Mouse (Mus musculus) adrenal gland, adult 18-20 months (tissue): ENCODE data around the gene Zfp638. TPM values are rescaled to one million over a fixed set of nuclear protein-coding genes. Genes with fewer than 3 reads are reported as not detected.
A peak's percentile ranks its signal among the peaks of the same experiment; 100 is the strongest.
"Not testable (repeated sequence)": the region's sequence is repeated elsewhere in the genome, so short reads cannot be mapped to it uniquely, and the experiment has no call there.

Experiments
- DNase-seq, 2 experiments: peaks; one replicate each; pipeline ENCODE4 v3.0.0; 2021 to 2022; ENCODE audit warnings: low spot score in 2 of 2
- total RNA-seq, 2 experiments: library from RNA; stranded (reverse); gene quantifications; 1 replicate in 1 of 2; 2 replicates in 1 of 2; pipeline ENCODE4 v1.2.3; 2021

Zfp638 gene
- total RNA-seq, 2 experiments from 2014 or later: 91.0 to 95.9 TPM

DNA sequence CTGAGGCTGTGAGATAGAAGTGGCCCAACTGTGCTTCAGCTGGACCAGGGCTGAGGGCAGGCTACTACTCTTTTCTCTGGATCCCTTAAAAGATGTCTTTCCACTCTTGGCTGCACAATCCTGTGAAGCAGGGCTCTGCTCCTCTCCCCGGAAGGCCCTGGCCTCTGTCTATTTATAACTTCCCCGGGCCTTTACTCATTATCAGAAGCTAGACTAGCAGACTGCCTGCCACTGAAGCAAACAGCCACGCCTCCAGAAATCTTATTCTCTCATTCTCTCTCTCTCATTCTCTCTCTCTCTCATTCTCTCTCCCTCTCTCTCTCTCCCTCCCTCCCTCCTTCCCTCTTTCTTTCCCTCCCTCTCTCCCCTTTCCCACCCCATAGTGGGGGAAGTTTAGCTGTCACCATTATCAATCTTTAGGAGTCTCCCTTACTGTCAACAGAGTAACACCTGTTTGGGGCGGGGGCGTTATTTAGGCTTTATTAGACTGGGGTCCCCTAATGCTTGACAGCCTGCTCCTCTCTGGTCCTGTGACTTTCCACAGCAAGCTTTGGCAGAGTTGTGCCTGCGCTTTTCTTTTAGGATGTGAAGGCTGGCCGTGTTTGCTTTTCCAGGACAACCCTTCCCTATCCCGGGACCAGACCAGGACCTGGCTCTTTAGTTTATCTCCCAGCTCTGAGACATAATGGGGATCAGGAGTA lies 142.4 kb downstream of the Zfp638 start:
- DNase-seq: no peak

DNA sequence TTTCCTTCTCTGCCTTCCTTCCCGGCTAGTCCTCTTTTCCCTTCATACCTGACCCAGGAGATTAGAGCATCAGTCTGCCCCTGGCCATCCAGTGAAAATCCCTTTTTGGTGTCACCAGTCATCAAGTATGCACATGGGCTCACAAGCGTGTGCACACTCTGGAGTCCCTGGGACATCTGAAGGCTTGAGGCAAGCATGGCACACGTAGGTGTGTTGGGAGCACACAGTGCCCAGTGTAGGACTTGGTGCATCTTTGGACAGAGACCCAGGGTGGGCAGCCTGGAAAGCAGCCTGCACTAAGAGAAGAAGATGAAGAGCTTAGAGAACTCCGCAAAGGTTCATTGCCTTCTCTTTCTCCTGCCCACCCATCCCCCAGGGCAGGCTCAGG lies 143.0 kb downstream of the Zfp638 start:
- no peak for DNase-seq

DNA sequence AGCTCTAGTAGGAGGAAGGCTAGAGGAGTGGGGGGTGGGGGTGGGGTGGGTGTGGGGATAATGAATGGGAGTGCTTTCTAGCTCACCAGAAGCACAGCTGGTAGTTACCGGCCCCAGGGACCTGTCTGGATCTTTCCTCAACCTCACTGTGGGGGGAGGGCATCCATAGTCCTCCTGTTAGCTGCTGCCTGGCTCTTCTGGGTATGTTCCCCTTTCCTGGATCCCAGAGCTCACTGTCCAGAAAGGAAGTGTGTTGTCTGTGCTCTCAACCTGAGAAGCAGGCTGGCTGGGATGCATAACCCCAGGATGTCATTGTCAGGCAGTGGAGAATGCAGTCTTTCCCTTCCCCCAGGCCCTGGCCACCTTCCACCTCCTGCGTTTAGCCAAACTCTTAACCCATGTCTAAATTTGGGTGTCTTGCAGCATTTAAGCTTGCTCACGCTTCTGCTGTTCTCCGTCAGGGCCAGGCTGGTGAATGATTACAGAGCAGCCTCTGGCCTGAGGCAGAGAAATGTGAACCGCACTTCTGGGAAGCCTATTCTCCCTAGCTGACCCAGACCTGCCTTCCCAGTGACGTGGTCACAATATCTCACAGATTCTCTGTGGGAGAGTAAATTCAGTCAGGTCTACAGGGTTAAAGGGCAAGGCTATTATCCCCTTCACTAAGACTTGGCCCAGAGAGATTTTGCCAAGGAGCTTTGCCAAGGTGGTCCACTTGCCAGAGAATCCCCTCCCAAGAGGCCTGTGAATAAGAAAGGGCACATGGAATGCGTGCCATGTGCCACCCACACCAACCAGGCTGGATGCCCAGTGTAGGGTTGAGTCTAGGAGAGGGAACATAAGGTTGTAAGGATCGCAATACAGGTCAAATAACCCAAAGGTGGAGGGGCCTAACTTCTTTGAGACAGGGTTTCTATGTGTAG lies 143.7 kb downstream of the Zfp638 start:
- peak in 1 of 2 experiments; percentile 28 for DNase-seq

DNA sequence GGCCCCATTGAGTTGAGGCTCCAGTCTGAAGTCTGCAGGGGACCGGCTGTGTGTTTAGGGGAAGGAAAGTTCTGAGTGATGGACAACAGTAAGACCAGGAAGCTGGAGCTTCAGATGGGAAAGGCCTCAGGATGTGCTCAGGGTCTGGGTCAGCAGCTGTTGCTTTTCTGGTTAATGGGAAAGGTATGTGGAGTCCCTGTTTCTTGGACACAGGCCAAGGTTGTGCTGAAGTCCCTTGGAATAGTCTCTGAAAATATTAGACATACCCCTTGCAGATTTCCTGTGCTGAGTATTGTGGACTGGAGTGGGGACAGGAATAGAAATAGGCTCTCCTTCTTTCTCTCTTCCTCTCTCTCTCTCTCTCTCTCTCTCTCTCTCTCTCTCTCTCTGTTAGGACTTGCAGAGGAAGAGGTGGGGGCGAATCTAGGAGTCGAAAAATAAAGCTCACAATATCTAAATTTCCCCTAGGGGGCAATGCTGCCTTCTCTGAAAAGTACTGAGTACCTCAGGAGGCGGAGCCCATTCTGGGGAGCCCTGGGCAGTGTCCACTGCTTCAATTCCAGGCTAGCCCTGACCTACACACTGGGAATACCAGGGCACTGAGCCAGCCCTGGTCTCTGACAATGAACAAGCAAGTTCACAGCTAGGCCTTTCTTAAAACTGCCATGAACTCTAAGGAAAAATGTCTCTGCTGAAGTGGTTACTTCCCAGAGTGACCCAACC lies 148.2 kb downstream of the Zfp638 start:
- DNase-seq: peak; percentile 39 to 43

DNA sequence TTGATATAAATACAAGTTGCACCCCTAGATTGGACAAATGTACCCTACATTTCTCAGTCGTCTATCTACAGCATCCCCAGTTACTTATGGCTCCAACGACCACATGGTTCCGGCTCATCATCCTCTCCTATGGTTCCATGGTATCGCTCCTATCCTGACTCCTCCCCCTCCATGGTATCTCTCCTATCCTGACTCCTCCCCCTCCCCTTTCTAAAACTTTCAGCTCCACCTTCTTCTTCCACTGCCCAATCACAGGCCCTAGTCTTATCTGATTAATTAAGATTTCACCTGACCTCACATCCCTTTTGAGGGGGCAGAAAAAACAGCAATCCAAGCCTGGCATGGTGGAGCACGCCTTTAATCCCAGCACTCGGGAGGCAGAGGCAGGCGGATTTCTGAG lies 149.9 kb downstream of the Zfp638 start:
- DNase-seq: no peak

DNA sequence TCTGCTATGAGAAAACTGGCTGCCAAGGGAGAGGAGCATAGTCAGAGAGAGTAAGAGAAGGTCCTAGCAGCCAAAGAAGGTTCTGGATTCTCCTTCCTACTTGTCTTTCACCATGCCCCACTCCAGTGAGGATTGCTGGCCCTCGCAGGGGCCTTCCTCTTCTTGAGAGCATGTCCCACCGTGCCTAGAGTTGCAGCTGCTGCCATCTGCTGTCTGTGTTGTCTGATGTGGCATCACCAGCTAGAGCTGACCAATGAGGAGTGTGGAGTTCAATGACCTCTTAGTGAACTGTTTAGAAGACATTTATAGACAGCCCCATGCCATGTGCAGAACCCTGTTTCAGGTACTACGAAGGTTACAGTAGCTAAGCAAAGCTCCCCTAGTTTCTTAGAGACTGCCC lies 150.5 kb downstream of the Zfp638 start:
- no peak for DNase-seq

DNA sequence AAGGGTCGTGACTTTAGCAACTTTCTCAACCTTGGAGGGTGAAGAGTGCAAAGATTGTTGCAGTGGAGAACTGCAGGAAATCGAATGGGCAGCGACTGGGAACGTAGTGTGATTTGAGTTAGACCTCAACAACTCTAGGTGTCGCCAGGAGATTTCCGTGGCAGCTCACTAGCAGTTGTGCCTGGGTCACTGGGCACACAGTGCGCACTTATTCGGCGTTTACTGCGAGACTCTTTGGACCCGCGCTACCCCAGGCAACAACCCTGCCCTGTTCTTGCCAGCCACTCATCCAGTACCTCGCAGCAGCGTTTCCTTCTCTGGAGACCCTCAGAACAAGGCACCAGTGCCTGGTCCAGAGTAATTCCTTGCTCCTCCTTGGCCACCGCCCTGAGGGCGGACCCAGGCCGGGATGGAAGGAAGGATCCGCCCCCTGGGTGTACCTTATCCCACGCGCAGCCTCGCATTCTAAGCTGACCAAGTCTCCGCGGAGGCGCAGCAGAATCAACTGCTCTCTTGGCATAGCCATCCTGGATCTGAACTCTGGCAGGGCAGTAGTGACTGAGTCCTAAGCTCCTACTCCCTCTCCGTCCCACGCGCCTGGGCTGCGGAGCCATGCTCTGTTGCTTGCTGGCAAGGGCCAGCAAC lies 152.1 kb downstream of the Zfp638 start:
- peak; percentile 62 to 70 for DNase-seq

DNA sequence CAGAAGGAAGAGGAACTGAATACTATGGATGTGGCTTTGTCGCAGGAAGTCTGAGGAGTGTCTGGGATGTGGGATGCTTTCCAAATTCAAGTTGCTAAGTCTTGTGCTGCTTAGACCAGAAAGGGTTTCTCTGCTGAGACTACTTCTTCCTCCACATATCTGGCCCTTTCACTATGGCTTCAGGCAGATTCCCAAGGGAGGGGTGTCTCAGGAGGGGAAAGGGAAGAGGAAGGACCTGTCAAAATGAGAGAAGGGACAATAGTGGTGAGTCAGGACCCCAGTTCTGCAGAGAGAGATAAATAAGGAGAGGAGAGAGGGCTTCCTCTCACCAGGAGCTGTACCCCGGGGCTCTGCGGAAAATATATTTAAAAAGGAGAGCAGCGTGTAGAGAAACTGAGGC lies 153.1 kb downstream of the Zfp638 start:
- DNase-seq: no peak

DNA sequence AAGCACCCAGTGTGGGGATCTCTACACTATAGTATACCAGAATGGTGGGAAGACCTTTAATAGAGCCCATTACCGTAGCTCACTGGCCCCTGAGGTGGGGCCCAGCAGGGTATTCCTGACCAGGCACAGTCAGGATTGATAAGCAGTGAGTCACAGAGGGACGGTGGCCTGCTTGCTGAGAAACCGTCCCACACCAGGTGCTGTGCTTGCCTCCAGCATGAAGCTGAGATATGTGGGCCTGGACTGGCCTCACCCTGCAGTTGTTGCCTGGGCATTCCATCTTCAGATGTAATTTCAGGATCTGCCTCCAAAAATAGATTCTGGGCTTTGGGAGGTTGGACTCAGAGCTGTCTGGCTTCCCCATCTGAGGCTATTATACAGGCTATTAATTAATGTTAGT lies 155.1 kb downstream of the Zfp638 start:
- no peak for DNase-seq

DNA sequence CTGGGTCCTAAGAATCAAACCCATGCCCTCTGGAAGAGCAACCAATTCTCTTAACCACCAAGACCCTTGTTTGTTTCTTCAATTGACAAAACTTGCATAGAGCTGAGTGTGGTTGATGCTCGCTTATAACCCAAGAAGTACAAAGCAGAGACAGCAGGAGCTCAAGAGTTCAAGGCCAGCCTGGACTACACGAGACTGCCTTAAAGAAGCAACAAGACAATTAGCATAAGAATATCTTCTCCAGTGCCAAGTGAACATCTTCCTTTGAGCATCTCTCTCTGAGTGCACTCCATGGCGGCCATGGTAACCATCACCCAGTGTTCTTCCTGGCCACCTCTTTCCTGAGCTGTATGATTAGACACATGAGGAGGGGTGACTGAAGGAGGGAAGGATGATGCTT lies 158.7 kb downstream of the Zfp638 start:
- DNase-seq: no peak

DNA sequence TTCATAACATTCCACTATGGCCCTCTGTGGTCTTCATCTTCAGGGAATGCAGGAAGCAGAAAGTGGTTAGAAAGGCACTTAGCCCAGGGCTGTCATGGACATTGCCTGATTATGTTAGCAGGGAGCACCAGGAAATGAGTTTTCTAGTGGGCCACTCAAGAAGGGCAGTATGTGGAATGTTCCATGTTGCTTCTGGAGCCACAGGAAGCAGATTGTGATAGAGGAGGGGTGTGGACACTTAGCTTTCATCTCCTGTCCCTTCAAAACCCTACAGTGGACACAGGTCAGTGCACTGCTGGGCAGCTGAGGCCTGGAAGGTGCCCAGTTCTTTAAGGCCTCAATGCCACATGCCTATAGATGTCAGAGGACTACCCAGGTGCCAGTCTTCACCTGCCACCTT lies 161.9 kb downstream of the Zfp638 start:
- DNase-seq: no peak

DNA sequence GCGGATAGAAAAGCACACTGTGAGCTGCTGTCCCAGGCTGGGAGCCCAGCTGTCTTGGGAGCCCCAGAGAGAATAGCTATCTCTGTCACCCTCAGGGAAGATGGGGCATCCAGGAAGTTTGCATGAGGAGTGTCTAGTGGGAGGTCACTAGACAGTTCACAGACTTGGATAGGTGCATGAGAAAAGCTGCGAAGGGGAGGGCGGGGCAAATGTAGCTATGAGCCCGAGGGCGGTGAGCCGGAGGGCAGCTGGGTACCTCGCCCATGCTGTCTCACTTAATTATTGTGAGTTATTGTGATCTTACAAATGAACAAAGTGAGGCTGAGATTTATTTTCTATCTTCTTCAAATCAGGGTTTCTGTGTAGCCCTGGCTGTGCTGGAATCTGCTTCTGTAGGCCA lies 162.9 kb downstream of the Zfp638 start:
- DNase-seq: no peak

DNA sequence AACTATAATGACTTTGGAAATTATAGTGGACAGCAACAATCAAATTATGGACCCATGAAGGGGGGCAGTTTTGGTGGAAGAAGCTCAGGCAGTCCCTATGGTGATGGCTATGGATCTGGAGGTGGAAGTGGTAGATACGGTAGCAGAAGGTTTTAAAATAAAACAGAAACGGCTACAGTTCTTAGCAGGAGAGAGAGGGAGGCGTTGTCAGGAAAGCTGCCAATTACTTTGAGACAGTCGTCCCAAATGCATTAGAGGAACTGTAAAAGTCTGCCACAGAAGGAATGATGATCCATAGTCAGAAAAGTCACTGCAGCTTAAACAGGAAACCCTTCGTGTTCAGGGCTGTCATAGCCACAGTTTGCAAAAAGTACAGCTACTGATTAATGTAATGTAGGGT lies 165.6 kb downstream of the Zfp638 start:
- not testable (repeated sequence) for DNase-seq

Other genes with a start within 250 kb of the Zfp638 start
- gene Clec4f, start 210.9 kb upstream of the Zfp638 start, total RNA-seq: not detected
- gene Cd207, start 189.3 kb upstream of the Zfp638 start, total RNA-seq: under 1 TPM; 0.27 to 0.32 TPM
- gene Vax2, start 155.8 kb upstream of the Zfp638 start, total RNA-seq: not detected
- not detected for gene Atp6v1b1, start 124.1 kb upstream of the Zfp638 start, total RNA-seq
- under 1 TPM in 1 of 2 experiments, not detected in 1; 0.16 TPM for gene Ankrd53, start 104.5 kb upstream of the Zfp638 start, total RNA-seq
- 100 to 1,000 TPM; 171 to 183 TPM for gene Tex261, start 91.3 kb upstream of the Zfp638 start, total RNA-seq
- 10 to 100 TPM; 41.0 to 51.8 TPM for gene Nagk, start 72.1 kb upstream of the Zfp638 start, total RNA-seq
- gene Paip2b, start 35.4 kb upstream of the Zfp638 start, total RNA-seq: 10 to 100 TPM; 33.8 to 38.2 TPM
- 10 to 100 TPM; 42.0 to 53.0 TPM for gene Dysf, start 141.5 kb downstream of the Zfp638 start, total RNA-seq